Mouse (Mus musculus) neutrophil, adult 5-6 weeks (primary cell): ENCODE results near the gene Mamstr. TPM values are rescaled to one million over a fixed set of nuclear protein-coding genes. Genes with fewer than 3 reads are reported as not detected.

Experiments
- ATAC-seq: fragments of 151-379, 151-347 bp; 2 replicates; pipeline ENCODE4 v1.8.0; 2017; ENCODE audit warnings: mild to moderate bottlenecking, moderate TSS enrichment; ENCODE audit not compliant: insufficient number of reproducible peaks, poor library complexity, low FRiP score, severe bottlenecking; ENCODE audit errors: extremely low read depth
- total RNA-seq: library from RNA; stranded (forward); fragments of 200-1000 nt; gene quantifications from 2 replicates; pipeline ENCODE4 v1.2.3, GENCODE M21; 2017

Mamstr gene
- total RNA-seq, 1 experiment from 2014 or later = 1.0 TPM

DNA sequence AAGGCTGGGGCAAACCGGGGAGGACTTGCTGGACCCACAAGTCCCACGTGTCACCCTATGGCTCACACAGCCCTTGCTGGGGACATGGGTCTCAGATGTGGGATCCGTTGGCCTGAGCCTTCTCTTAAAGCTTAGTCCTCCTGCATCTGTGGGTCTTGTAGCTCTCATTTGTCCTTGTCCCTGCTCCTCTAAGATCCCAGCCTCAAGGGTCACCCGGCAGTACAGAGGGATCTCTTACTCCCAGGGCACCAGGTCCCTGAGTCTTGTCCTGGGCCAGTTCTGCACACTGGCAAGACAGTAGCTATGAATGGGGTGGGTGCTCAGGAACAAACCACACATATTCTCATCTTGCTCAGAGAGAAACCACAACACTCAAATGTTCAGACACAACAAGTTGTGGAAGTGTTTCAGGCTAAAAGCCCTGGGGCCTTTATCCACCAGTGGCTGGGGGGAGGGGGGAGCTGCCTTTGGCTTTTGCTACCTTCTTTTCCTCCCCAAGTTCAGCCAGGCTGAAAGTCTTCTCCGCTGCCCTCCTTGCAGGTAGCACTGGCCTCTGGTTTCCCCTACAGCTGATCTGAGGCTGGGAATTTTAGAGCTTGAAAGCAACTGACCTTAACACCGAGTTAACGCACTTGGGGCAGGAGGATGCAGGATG lies 43.7 kb downstream of the Mamstr start, which contains the start of gene Ntn5:
Gene Ntn5 (plus strand): TSS at position 627 of the 655 bp plus-strand sequence.
- ATAC-seq = no peak

DNA sequence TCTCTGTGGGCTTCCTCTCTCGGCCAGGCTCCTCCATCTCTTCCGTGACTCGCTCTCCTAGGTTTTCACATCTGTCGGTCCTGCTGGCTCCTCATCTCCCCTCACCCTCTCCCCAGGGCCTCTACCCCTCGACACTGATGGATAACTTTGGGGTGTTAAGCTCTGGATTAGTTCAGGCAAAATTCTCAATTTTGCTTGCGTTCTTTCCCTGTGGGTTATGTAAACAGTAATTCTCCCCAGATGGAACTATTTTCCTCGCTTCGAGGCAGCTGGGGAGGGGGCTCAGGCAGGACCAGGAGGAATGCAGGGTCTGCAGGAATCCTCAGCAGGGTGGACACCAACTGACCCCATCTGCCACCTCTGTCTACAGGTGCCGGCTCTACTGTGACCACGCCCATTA lies 46.0 kb downstream of the Mamstr start:
- no peak for ATAC-seq

DNA sequence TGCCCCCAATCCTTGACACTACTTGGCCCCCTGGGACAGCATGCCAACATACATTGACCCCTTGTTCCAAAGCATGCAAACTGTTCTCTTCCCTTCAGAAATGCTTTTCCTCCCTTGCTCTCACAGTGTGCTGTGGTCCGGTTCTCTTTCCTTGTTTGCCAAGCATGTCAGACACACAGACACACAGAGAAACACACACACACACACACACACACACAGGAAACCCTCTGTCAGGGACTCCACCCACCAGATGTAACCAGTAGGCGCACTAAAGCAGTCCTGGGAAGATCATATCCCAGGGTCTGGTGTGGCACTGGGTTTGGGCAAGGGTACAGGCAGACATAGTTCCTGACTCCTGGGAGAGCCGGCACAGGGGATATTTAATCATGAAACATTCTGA lies 47.1 kb downstream of the Mamstr start:
- ATAC-seq = no peak

DNA sequence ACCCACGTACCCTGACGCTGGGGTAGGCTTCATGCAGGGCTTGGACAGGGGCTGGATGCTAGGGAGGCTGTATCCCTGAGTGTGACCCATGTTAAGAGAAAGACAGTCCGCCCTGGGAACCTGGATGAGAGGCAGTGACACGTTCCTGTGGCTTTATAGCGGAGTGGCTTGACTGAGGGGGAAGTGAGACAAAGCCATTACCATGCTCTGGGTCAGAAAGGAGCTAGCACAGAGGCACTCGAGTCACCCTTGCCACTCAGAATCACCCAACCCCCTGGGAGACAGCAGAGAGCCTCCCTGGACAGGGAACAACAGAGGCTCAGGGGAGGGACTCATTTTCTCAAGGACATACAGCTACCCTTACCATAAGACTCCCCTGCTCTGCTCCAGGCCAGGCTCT lies 49.3 kb downstream of the Mamstr start:
- no peak for ATAC-seq

DNA sequence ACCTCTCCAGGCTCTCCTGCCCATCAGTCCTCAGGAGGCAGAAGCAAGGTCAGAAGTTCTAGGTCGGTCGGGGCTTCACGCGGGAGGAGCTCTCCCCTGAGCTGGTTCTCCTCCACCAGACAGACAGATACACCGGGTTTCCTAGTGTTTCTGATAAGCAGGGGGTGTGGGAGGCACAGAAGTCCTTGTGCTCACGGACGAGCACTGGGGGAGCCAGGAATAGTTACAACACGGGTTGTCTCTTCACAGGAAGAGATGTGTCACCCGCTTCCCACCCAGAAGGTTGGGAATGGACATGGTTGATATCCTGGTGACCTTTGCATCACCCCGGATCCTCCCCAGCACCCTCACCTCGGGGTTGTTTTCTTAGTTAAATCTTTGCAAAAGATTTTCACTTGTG lies 50.0 kb downstream of the Mamstr start:
- ATAC-seq = no peak

DNA sequence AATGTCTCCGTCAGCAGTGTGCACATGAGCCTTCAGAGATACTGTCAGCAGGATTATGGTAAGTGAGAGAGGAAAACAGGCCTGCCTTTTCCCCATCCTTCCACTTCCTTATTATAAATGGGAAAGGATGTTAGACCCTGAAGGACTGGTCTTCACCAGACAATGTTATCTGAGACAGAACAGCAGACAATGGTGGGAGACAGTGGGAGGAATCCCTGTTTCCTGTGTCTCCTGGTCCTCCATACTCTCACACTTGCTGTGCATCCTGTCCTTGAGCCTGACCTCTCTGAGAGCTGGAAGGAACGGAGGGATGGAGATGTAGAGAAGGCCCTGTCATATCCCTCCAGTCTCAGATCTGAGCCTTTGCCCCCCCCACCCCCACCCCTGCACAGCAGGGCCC lies 52.6 kb downstream of the Mamstr start:
- no peak for ATAC-seq

DNA sequence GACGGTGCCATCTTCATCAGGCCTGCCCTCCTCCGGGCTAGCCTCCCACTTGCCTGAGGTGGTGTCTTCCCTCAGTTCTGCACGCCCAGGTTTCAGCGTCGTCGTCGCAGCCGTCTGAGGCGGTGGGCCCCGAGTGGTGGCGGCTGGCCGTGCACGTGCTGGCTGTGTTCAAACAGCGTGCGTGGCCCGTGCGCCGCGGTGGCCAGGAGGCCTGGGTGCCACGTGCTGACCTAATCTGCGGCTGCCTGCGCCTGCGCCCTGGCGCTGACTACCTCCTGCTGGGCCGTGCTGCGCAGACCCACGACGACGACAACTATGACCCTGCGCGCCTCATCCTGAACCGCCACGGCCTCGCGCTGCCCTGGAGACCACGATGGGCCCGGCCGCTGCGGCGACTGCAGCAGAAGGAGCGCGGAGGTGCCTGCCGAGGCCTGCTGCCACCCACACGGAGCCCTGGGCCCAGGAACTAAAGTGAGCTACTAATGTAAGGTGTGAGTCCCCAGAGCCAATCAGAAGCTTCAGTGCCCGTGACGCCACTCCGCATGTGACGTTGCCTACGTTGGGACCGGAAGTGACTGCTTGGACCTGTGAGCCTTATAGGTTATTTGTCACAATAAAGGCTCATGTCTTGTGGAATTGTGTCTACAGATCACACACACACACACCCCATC lies 54.3 kb downstream of the Mamstr start, which contains the start of gene Sec1:
Gene Sec1 (minus strand): TSS at position 482 of the 671 bp plus-strand sequence.
- no peak for ATAC-seq

DNA sequence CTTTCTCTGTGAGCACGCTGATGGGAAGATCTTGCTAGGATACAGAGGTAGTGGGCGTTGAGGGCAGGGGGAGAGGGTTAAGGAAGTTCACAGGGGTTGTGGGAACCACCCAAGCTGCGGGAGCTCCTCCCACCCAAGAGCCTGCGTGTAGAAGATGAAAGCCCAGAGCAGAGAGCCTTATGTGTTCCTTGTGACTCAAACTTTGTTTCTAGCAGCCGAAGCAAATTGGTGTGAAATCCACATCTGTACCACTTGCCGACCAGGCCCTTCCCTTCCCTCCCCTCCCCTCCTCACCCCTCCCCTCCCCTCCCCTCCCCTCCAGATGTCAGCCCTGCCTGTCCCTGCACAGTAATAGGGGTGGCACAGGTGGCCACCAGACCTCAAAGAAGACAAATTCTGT lies 55.3 kb downstream of the Mamstr start:
- ATAC-seq = no peak

Other genes starting within 250 kb of the Mamstr start
- gene Snrnp70, start 244.2 kb upstream of the Mamstr start, total RNA-seq = 502 and 563 TPM in 2 replicates
- not detected in 2 replicates for gene Kcna7, start 234.3 kb upstream of the Mamstr start, total RNA-seq
- gene Ntf5, start 226.3 kb upstream of the Mamstr start, total RNA-seq = not detected in 2 replicates
- gene Lhb, start 219.2 kb upstream of the Mamstr start, total RNA-seq = not detected in 2 replicates
- gene Gys1, start 205.1 kb upstream of the Mamstr start, total RNA-seq = 9.9 and 14.6 TPM in 2 replicates
- gene Ruvbl2, start 201.9 kb upstream of the Mamstr start, total RNA-seq = 37.8 and 44.6 TPM in 2 replicates
- gene Ftl1, start 180.1 kb upstream of the Mamstr start, total RNA-seq = 1,339 and 1,541 TPM in 2 replicates
- 31.1 and 37.9 TPM in 2 replicates for gene Bax, start 173.1 kb upstream of the Mamstr start, total RNA-seq
- not detected in 2 replicates for gene Tulp2, start 158.1 kb upstream of the Mamstr start, total RNA-seq
- not detected in 2 replicates for gene Gm45808, start 153.2 kb upstream of the Mamstr start, total RNA-seq
- 3.1 and 3.7 TPM in 2 replicates for gene Dhdh, start 151.2 kb upstream of the Mamstr start, total RNA-seq
- gene Nucb1, start 129.6 kb upstream of the Mamstr start, total RNA-seq = 90.4 and 101 TPM in 2 replicates
- 288 and 364 TPM in 2 replicates for gene Ppp1r15a, start 113.7 kb upstream of the Mamstr start, total RNA-seq
- 1.3 and 1.6 TPM in 2 replicates for gene Plekha4, start 113.6 kb upstream of the Mamstr start, total RNA-seq
- 0.37 TPM in 1 of 2 replicates, not detected in the other for gene Hsd17b14, start 85.1 kb upstream of the Mamstr start, total RNA-seq
- 14.9 and 17.3 TPM in 2 replicates for gene Bcat2, start 69.8 kb upstream of the Mamstr start, total RNA-seq
- not detected in 2 replicates for gene Fgf21, start 24.5 kb upstream of the Mamstr start, total RNA-seq
- not detected in 2 replicates for gene Fut1, start 22.7 kb upstream of the Mamstr start, total RNA-seq
- gene Izumo1, start 18.2 kb upstream of the Mamstr start, total RNA-seq = not detected in 2 replicates
- gene Rasip1, start 12.5 kb upstream of the Mamstr start, total RNA-seq = 2.4 and 2.8 TPM in 2 replicates
- 0.25 and 0.35 TPM in 2 replicates for gene Fut2, start 26.4 kb downstream of the Mamstr start, total RNA-seq
- gene Ntn5, start 44.0 kb downstream of the Mamstr start, total RNA-seq = not detected in 2 replicates
- 0.23 TPM in 1 of 2 replicates, not detected in the other for gene Sec1, start 54.4 kb downstream of the Mamstr start, total RNA-seq
- not detected in 2 replicates for gene Car11, start 59.9 kb downstream of the Mamstr start, total RNA-seq
- 12.1 and 18.4 TPM in 2 replicates for gene Dbp, start 65.1 kb downstream of the Mamstr start, total RNA-seq
- gene Rpl18, start 75.5 kb downstream of the Mamstr start, total RNA-seq = 797 and 936 TPM in 2 replicates
- gene Sphk2, start 78.0 kb downstream of the Mamstr start, total RNA-seq = 25.5 and 27.4 TPM in 2 replicates
- 3.0 and 3.2 TPM in 2 replicates for gene Fam83e, start 81.2 kb downstream of the Mamstr start, total RNA-seq
- not detected in 2 replicates for gene Spaca4, start 85.8 kb downstream of the Mamstr start, total RNA-seq
- gene Lmtk3, start 143.8 kb downstream of the Mamstr start, total RNA-seq = not detected in 2 replicates
- 0.49 TPM in 1 of 2 replicates, not detected in the other for gene Sult2b1, start 144.7 kb downstream of the Mamstr start, total RNA-seq
- gene Cyth2, start 174.6 kb downstream of the Mamstr start, total RNA-seq = 79.6 and 94.0 TPM in 2 replicates
- 0.23 TPM in 1 of 2 replicates, not detected in the other for gene Kcnj14, start 184.8 kb downstream of the Mamstr start, total RNA-seq
- gene Grwd1, start 191.0 kb downstream of the Mamstr start, total RNA-seq = 7.2 and 11.2 TPM in 2 replicates
- 44.6 and 57.7 TPM in 2 replicates for gene Kdelr1, start 232.8 kb downstream of the Mamstr start, total RNA-seq
- gene Grin2d, start 238.4 kb downstream of the Mamstr start, total RNA-seq = 0.12 TPM in 1 of 2 replicates, not detected in the other